Mouse (Mus musculus): ENCODE measurements around the gene Ms4a18.

DNA sequence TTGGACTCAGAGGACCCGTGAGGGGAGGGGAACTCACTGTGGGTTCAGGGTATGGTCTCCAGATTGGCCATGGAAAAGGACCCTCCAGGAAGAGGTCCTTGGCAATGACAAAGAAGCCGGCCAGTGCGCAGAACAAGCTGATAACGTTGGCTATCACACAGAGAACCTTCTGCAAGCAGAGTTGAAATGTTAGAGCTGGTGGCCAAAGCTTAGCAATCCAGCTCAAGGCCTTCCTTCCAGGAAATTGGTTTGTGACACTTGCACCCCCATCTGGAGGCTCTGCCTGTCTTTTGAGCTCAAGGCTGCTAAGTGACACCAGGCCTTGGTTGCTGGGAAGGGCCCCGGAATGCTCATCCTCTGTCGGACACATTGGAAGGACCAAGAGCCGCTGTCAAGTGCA lies 52.1 kb downstream of the Ms4a18 start:
- TF ChIP-seq CTCF (IDR thresholded peaks at IDR 0.05; ENCODE audit: control insufficient read depth, insufficient read depth, insufficient replicate concordance, low read depth, low read length) (no peak), POLR2A (IDR thresholded peaks at IDR 0.05; ENCODE audit: control insufficient read depth, low read depth, low read length) (no peak)
